Mouse (Mus musculus): ENCODE measurements around the gene Prr5.
"Not testable (repeated sequence)": the region's sequence is repeated elsewhere in the genome, so short reads cannot be mapped to it uniquely, and the experiment has no call there.

Gene Prr5

DNA sequence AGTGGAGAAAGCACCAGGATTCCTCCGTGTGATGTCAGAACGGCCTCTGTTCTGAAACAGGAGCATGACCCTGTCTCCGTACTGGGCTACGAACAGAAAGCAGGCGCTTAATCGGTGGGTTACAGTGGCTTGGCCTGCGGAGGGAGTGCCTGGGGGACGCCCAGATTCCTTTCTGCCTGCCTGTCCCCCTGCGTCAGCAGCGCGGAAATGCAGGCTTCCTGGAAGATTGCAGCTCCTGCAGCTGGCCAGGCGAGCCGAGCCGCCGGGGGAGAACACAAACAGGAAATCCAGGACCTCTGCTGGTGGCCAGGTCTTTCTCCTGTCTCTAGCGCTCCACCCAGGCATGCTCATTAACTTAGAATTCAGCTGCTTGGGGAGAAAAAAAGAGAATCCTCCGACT lies 45.3 kb downstream of the Prr5 start:
- DNase-seq (ENCODE audit: low spot score), result peak; percentile 61

GRCm38 (mm10) chr15:84715132-84715531 lies 45.7 kb downstream of the Prr5 start:
- no peak for DNase-seq (ENCODE audit: low spot score)

GRCm38 (mm10) chr15:84717570-84718270 lies 48.3 kb downstream of the Prr5 start:
- not testable (repeated sequence) for DNase-seq (ENCODE audit: low spot score)

- no peak for DNase-seq (ENCODE audit: low spot score)
Observed at GRCm38 (mm10) chr15:84718785-84719184, 49.4 kb downstream of the Prr5 start.

- DNase-seq (ENCODE audit: low spot score), result no peak
Observed at GRCm38 (mm10) chr15:84719791-84720190, 50.4 kb downstream of the Prr5 start, which contains the start of gene Arhgap8. TSS of gene Arhgap8 (plus strand) at chr15:84720052.

DNA sequence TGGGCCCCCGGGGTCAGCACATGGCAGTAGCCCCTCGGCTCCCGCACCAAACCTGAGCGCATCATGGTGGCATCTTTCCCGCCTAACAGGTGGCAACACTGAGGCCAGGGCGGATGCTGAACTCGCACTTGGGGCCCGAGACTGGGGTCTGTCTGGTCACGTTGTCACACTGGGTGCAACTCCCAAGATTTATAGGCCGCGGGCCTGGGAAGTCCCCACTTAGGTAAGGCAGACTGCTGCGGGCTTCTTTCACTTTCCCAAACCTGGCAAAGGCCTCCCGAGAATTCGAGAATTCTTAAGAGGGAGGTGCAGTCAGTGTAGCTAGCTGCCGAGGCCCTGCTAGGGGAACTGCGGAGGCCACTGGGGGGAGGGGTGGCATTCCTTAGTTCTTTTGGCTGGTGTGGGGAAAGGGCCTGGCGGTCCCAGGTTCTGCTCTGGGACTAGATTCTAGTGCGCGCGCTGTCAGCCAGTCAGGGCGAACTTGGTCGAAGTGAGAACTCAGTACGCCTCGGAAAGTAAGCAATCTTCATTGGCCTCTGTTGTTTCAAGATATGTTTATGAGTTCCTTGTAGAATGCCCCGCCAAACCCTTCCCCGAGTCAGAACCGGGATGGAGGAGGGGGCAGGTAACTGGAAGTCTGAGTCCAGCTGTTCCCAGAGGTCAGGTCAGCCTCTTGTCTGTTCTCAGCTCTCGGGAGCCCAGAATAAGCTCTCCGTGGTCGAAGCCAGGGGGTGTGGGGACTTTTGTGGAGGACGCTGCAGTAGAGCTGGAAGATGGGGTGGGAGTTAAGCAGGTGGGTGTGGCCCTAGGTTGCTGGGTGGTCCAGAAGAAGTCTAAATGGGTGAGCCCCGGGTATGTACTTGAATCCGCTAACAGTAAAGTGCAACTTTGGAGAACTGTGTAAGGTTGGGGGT lies 51.1 kb downstream of the Prr5 start:
- DNase-seq (ENCODE audit: low spot score), result no peak

DNA sequence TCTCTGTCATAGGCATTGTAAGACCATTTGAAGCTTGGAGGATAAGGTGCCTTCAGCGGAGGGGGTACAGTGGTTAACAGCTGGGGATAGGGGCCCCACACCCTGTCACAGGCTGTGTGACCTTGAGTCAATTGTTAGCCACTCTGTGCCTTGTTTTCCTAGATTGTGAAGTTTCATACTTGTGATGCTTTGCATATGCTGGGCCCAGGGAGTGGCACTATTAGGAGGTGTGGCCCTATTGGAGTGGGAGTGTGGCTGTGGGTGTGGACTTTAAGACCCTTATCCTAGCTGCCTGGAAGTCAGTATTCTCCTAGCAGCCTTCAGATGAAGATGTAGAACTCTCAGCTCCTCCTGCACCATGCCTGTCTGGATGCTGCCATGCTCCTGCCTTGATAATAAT lies 54.2 kb downstream of the Prr5 start:
- not testable (repeated sequence) for DNase-seq (ENCODE audit: low spot score)

DNA sequence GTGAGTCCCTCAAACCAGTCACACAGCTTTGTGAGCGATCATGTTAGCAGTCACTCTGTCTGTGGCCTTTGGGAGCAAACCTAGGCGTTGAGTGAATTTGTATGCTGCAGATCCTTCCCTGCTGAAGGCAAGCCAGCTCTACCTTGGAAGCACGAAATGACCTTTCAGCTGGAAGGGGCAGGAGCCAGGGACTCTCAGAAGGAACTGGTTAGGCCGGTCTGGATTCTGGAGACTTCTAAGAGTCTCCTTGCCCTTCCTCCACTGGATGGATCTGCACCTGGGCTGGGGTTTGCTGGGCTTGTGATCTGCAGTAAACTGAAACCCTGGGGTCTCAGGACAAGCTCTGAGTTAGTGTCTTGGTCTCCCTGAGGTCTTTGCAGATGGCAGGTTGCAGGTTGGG lies 54.8 kb downstream of the Prr5 start:
- DNase-seq (ENCODE audit: low spot score), result no peak

DNA sequence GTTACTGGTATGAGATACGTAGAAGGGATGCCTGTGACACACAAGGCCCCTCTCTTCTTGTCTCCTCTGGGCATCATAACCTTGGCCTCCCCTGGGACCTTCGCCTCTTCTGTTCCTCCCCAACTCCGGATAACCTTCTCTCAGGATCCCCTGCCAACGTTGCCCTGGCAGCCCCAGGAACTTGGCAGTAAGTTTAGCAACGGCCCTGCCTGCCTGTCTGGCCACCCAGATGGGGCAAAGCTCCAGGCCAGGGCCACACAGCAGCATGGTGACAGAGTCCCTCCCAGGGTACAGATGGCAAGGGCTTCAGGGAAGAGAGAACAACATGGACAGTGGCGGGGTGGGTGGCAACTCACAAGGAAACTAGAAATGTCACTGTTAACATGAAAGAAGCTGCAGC lies 60.3 kb downstream of the Prr5 start:
- DNase-seq (ENCODE audit: low spot score), result peak; percentile 33

DNA sequence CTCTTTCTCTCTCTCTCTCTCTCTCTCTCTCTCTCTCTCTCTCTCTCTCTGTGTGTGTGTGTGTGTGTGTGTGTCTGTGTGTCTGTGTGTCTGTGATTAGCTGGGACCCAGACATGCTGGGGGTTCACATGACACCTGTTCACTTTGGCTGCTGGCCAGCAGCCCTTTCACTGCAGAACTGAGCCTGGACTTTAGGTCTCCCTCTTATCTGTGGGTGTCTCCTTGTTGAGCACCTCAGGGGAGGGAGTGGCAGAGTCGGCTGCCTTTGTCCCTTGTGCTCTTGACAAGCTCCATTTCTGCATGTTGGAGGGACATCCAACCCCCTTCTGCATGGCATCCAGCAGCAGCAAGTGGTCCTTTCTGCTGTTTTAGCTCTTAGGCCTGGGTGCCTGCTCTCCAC lies 61.5 kb downstream of the Prr5 start:
- DNase-seq (ENCODE audit: low spot score), result no peak

GRCm38 (mm10) chr15:84731676-84732424 lies 62.4 kb downstream of the Prr5 start:
- no peak for DNase-seq (ENCODE audit: low spot score)

DNA sequence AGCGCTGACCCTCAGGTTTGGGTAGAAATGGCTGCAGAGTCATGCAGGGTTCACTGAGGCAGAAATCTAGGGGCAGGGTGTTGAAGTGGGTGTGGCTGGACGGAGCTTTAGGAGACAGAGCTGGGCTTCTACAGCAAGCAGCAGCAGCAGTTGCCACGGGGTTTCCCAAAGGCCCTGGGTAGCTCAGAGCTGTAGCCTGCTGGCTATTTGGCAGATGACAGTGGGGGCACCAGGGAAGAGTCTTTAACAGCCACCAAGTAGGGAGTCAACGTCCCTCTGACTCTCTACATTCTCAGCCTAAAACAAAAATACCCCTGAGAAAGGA lies 63.0 kb downstream of the Prr5 start:
- no peak for DNase-seq (ENCODE audit: low spot score)

DNA sequence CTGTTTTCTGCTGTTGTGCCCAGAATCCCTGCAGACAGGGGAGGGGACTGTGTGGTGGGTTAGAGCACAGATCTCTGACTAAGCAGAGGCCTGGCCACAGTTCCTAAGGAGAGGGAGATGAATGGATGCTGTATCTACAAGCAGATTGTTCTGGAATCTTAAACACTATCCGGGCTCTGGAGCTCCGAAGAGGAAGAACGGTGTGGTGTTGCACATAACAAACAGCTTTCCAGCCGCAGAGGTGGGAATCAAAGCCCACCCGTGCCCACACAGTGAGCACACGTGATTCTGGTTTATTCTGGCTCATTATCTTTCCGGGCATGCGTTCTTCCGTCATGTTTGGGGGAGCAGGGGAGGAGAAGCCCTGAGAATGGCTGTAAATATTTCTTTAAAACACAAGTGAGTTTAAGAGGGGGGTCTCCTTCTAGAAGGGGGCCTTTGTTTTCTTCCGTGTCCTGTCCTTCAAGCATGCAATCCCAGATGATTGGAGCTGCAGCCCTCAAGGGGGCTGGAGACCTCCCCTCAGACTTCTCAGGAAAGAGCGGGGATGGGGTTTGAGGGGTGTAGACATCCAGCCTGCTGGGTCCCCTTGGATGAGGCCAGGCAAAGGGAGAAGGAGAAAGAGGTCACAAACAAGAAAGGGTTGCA lies 67.0 kb downstream of the Prr5 start:
- DNase-seq (ENCODE audit: low spot score), result no peak

GRCm38 (mm10) chr15:84736994-84737346 lies 67.5 kb downstream of the Prr5 start:
- no peak for DNase-seq (ENCODE audit: low spot score)

- DNase-seq (ENCODE audit: low spot score), result no peak
Observed at GRCm38 (mm10) chr15:84738246-84738645, 68.8 kb downstream of the Prr5 start.

DNA sequence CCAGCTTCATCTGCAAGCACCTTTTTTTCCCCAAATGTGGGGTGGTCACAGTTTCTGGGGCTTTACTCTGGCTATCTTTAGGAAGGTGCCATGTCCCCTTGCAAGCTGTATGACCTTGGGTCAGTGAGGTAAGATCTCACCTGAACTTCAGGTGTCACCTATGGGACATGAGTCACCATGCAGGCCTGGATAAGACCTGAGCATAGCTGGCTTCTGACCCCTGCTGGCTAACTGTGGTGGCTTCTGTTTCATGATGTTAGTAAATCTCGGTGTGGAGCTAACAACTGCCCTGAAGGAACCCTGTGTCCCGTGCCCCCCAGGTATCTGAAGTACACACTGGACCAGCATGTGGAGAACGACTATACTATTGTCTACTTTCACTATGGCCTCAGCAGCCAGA lies 72.2 kb downstream of the Prr5 start:
- no peak for DNase-seq (ENCODE audit: low spot score)

DNA sequence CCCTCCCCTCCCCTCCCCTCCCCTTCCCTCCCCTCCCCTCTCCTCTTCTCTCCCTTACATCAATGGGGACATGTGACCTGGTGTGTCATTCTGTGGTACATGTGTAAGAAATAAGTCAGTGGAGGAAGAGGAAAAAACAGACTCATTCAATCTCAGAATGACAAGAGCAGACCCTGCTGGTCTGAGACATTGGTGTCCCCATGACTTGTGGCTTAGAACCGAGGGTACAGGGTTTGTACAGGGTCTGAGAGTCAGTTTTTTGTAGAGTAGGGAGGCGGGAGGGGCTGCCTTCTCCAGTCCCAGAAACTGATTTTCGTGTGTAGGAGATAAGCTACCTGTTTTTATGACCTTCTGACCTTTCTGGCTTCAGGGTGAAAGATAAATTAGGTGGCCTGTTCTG lies 73.9 kb downstream of the Prr5 start:
- DNase-seq (ENCODE audit: low spot score), result no peak

GRCm38 (mm10) chr15:84744308-84744707 lies 74.9 kb downstream of the Prr5 start:
- DNase-seq (ENCODE audit: low spot score), result no peak

- no peak for DNase-seq (ENCODE audit: low spot score)
Observed at GRCm38 (mm10) chr15:84745831-84746230, 76.4 kb downstream of the Prr5 start.
